25 mouse cellular contexts compared by ENCODE assay signal in the genomic region with DNA sequence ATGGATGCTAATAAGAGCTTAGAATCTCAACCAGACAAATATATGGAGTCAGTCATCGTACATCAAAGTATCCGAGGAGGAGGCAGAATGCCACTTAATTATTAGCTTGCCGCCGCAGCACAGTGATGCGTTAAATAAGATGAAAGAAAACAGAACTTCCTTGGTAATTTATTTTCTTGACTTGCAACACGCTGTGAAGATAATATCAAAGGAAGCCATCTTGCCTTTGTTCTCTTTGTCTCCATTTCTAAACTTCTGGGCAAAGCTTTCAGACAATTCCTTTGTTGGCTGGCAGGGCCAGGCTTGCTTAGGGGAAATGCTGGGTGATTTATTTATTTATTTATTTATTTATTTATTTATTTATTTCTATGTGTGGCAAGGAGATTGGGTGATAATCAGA. TPM values are rescaled to one million over a fixed set of nuclear protein-coding genes. Genes with fewer than 3 reads are reported as not detected.
DNase-seq lines count a peak whose midpoint lies in the region; ATAC-seq and TF ChIP-seq lines count a peak whose summit lies in the region.
"Had no signal": no experiment of that assay in that cellular context is flagged by ENCODE, and none has a peak within 500 bp of the region (broad histone marks: within the 10 kb centered on the region; RNA-seq: fewer than 3 reads in every experiment).

No protein-coding gene starts in this region.

- 22% methylated on average over 6 of the region's 6 CpGs for WGBS in hindbrain, embryonic 14.5 days
- 33% methylated on average over 6 of the region's 6 CpGs for WGBS in hindbrain, embryonic 12.5 days
- 23% methylated on average over 6 of the region's 6 CpGs for WGBS in midbrain, postnatal 0 days
- WGBS in midbrain, embryonic 11.5 days = 49% methylated on average over 6 of the region's 6 CpGs
- 19% methylated on average over 6 of the region's 6 CpGs for WGBS in forebrain, postnatal 0 days

- H3K27me3 ChIP-seq in hindbrain, embryonic 14.5 days (ENCODE audit: control insufficient read depth, insufficient read depth, low read length) = no peaks in the 10 kb centered on the region
- H3K27me3 ChIP-seq in hindbrain, embryonic 12.5 days = no peaks in the 10 kb centered on the region
- no peaks in the 10 kb centered on the region for H3K27me3 ChIP-seq in midbrain, postnatal 0 days (ENCODE audit: insufficient read depth, low read length)
- H3K27me3 ChIP-seq in midbrain, embryonic 11.5 days (ENCODE audit: control insufficient read depth, insufficient read depth, low read length) = no peaks in the 10 kb centered on the region
- no peaks in the 10 kb centered on the region for H3K27me3 ChIP-seq in forebrain, postnatal 0 days (ENCODE audit: insufficient read depth, low read length)
- H3K27me3 ChIP-seq: CH12.LX; embryonic facial prominence, embryonic 12.5 days; heart, embryonic 15.5 days; midbrain, embryonic 12.5 days had no signal

- no peak for ATAC-seq in hindbrain, embryonic 14.5 days (ENCODE audit: low FRiP score)
- ATAC-seq in hindbrain, embryonic 12.5 days (ENCODE audit: low FRiP score) = no peak
- peak; percentile 52; the same call in 1 of the 2 replicates for ATAC-seq in midbrain, postnatal 0 days (ENCODE audit: low FRiP score)
- no peak for ATAC-seq in midbrain, embryonic 11.5 days (ENCODE audit: low FRiP score)
- ATAC-seq in forebrain, postnatal 0 days = peak; percentile 36; the same call in 1 of the 2 replicates

- peak overlapping the region; percentile 62 for H3K27ac ChIP-seq in hindbrain, embryonic 14.5 days
- no peak overlapping the region for H3K27ac ChIP-seq in hindbrain, embryonic 12.5 days
- no peak overlapping the region for H3K27ac ChIP-seq in midbrain, postnatal 0 days (ENCODE audit: low read depth, low read length)
- no peak overlapping the region for H3K27ac ChIP-seq in midbrain, embryonic 11.5 days (ENCODE audit: low read depth, low read length)
- H3K27ac ChIP-seq in forebrain, postnatal 0 days (ENCODE audit: low read depth, low read length) = peak overlapping the region; percentile 40; the same call in 1 of the 2 replicates
- H3K27ac ChIP-seq: embryonic facial prominence, embryonic 12.5 days; heart, embryonic 15.5 days; kidney, postnatal 0 days; limb, embryonic 10.5 days; macrophage; midbrain, embryonic 12.5 days had no signal

- no peaks in the 10 kb centered on the region for H3K9me3 ChIP-seq in hindbrain, embryonic 14.5 days (ENCODE audit: control insufficient read depth, low read length)
- no peaks in the 10 kb centered on the region for H3K9me3 ChIP-seq in hindbrain, embryonic 12.5 days (replicated peaks)
- no peaks in the 10 kb centered on the region for H3K9me3 ChIP-seq in midbrain, postnatal 0 days (ENCODE audit: low read length)
- H3K9me3 ChIP-seq in midbrain, embryonic 11.5 days (ENCODE audit: control insufficient read depth, low read length) = no peaks in the 10 kb centered on the region
- H3K9me3 ChIP-seq in forebrain, postnatal 0 days (ENCODE audit: low read length) = no peaks in the 10 kb centered on the region
- H3K9me3 ChIP-seq: embryonic facial prominence, embryonic 12.5 days; G1E; heart, embryonic 15.5 days; limb, embryonic 10.5 days; midbrain, embryonic 12.5 days had no signal

- TF ChIP-seq CTCF in midbrain, postnatal 0 days (IDR thresholded peaks at IDR 0.05) = no peak
- no peak for TF ChIP-seq CTCF in forebrain, postnatal 0 days (IDR thresholded peaks at IDR 0.05; ENCODE audit: low read depth)

- no peak overlapping the region; the same call in 1 of the 2 replicates for H3K4me2 ChIP-seq in hindbrain, embryonic 14.5 days (replicated peaks)
- no peak overlapping the region for H3K4me2 ChIP-seq in hindbrain, embryonic 12.5 days (replicated peaks)
- no peak overlapping the region for H3K4me2 ChIP-seq in midbrain, postnatal 0 days (ENCODE audit: low read depth, low read length, poor library complexity, severe bottlenecking)
- no peak overlapping the region for H3K4me2 ChIP-seq in midbrain, embryonic 11.5 days
- H3K4me2 ChIP-seq in forebrain, postnatal 0 days (ENCODE audit: low read depth) = no peak overlapping the region
- H3K4me2 ChIP-seq: embryonic facial prominence, embryonic 12.5 days; heart, embryonic 15.5 days; midbrain, embryonic 12.5 days had no signal

- H3K9ac ChIP-seq in hindbrain, embryonic 14.5 days = no peak overlapping the region
- H3K9ac ChIP-seq in hindbrain, embryonic 12.5 days = no peak overlapping the region
- H3K9ac ChIP-seq in midbrain, postnatal 0 days (replicated peaks; ENCODE audit: low read length, poor library complexity, severe bottlenecking) = no peak overlapping the region
- no peak overlapping the region for H3K9ac ChIP-seq in midbrain, embryonic 11.5 days (ENCODE audit: low read length)
- no peak overlapping the region for H3K9ac ChIP-seq in forebrain, postnatal 0 days
- H3K9ac ChIP-seq: embryonic facial prominence, embryonic 12.5 days; heart, embryonic 15.5 days; midbrain, embryonic 12.5 days had no signal

- H3K36me3 ChIP-seq in hindbrain, embryonic 14.5 days (replicated peaks; ENCODE audit: control insufficient read depth, insufficient read depth) = no peaks in the 10 kb centered on the region
- no peaks in the 10 kb centered on the region for H3K36me3 ChIP-seq in hindbrain, embryonic 12.5 days
- H3K36me3 ChIP-seq in midbrain, postnatal 0 days (ENCODE audit: insufficient read depth, low read length) = no peaks in the 10 kb centered on the region
- no peaks in the 10 kb centered on the region for H3K36me3 ChIP-seq in midbrain, embryonic 11.5 days (ENCODE audit: control insufficient read depth, insufficient read depth, low read length)
- peaks cover 2% of the 10 kb centered on the region; the same call in 1 of the 2 replicates for H3K36me3 ChIP-seq in forebrain, postnatal 0 days (ENCODE audit: insufficient read depth)
- H3K36me3 ChIP-seq: embryonic facial prominence, embryonic 12.5 days; G1E; heart, embryonic 15.5 days; limb, embryonic 10.5 days; midbrain, embryonic 12.5 days had no signal

- no peaks in the 10 kb centered on the region for H3K4me1 ChIP-seq in hindbrain, embryonic 14.5 days (replicated peaks; ENCODE audit: control insufficient read depth, insufficient read depth, low read length)
- H3K4me1 ChIP-seq in hindbrain, embryonic 12.5 days = no peaks in the 10 kb centered on the region
- no peaks in the 10 kb centered on the region for H3K4me1 ChIP-seq in midbrain, postnatal 0 days (ENCODE audit: insufficient read depth, low read length)
- peaks cover 6% of the 10 kb centered on the region; the same call in 1 of the 2 replicates for H3K4me1 ChIP-seq in midbrain, embryonic 11.5 days (ENCODE audit: control insufficient read depth, insufficient read depth, low read length)
- H3K4me1 ChIP-seq in forebrain, postnatal 0 days (ENCODE audit: insufficient read depth) = 0 out of 2 replicates have a peak, but pooled peaks cover 2% of the 10 kb centered on the region
- H3K4me1 ChIP-seq: embryonic facial prominence, embryonic 12.5 days; heart, embryonic 15.5 days; limb, embryonic 10.5 days had no signal

- no peak for DNase-seq in hindbrain, embryonic 14.5 days (ENCODE audit: low spot score)
- DNase-seq in midbrain, postnatal 0 days (ENCODE audit: low spot score) = peak; percentile 21
- DNase-seq in midbrain, embryonic 11.5 days (ENCODE audit: low spot score, missing footprints) = no peak
- peak; percentile 47 for DNase-seq in forebrain, postnatal 0 days
- no peak for DNase-seq in adrenal gland, adult (ENCODE audit: inconsistent age in 2 of 2, low spot score in 1 of 2)
- DNase-seq in lung, postnatal 36 days = no peak
- DNase-seq: adrenal gland, adult 8-10 months; cerebellum, adult 2 months; cerebellum, postnatal 25 days; gastrocnemius, postnatal 36 days; heart, postnatal 36 days; kidney, adult 2 months; retina, postnatal 1 day; right cerebral cortex, postnatal 25 days; spleen, adult 18-20 months had no signal

- no peak overlapping the region for H3K4me3 ChIP-seq in hindbrain, embryonic 14.5 days (replicated peaks; ENCODE audit: low read length)
- H3K4me3 ChIP-seq in hindbrain, embryonic 12.5 days = no peak overlapping the region
- no peak overlapping the region for H3K4me3 ChIP-seq in midbrain, postnatal 0 days (ENCODE audit: low read depth, low read length)
- H3K4me3 ChIP-seq in midbrain, embryonic 11.5 days (ENCODE audit: low read depth, low read length) = no peak overlapping the region
- no peak overlapping the region for H3K4me3 ChIP-seq in forebrain, postnatal 0 days (ENCODE audit: low read depth, low read length)
- H3K4me3 ChIP-seq: embryonic facial prominence, embryonic 12.5 days; heart, embryonic 15.5 days; limb, embryonic 10.5 days; midbrain, embryonic 12.5 days; myocyte had no signal

RNA-seq across cellular contexts. Expression of a gene that starts 24.2 kb away (rescaled TPM):
- 5.4 and 6.4 TPM in 2 replicates for polyA plus RNA-seq in hindbrain, embryonic 14.5 days (2014; fragmentation: Nextera tagmentation; extraction: Ambion mirVana)
- polyA plus RNA-seq in hindbrain, embryonic 12.5 days (2016; fragmentation: Nextera tagmentation; extraction: Ambion mirVana) = 2.6 and 2.8 TPM in 2 replicates
- total RNA-seq in midbrain, postnatal 0 days (2014; rRNA removed) = 9.5 and 10.3 TPM in 2 replicates
- polyA plus RNA-seq in midbrain, postnatal 0 days (2015; fragmentation: Nextera tagmentation; extraction: Ambion mirVana) = 8.6 and 8.7 TPM in 2 replicates
- polyA plus RNA-seq in midbrain, embryonic 11.5 days (2014; fragmentation: Nextera tagmentation; extraction: Ambion mirVana) = 1.9 and 2.4 TPM in 2 replicates
- 11.2 and 11.3 TPM in 2 replicates for total RNA-seq in forebrain, postnatal 0 days (2014; rRNA removed)
- polyA plus RNA-seq in forebrain, postnatal 0 days (2015; fragmentation: Nextera tagmentation; extraction: Ambion mirVana) = 7.5 and 8.7 TPM in 2 replicates

RNA-seq across cellular contexts. Expression of a gene that starts 41.3 kb away (rescaled TPM):
- 533 and 643 TPM in 2 replicates for polyA plus RNA-seq in hindbrain, embryonic 14.5 days (2014; fragmentation: Nextera tagmentation; extraction: Ambion mirVana)
- polyA plus RNA-seq in hindbrain, embryonic 12.5 days (2016; fragmentation: Nextera tagmentation; extraction: Ambion mirVana) = 415 and 465 TPM in 2 replicates
- total RNA-seq in midbrain, postnatal 0 days (2014; rRNA removed) = 291 and 374 TPM in 2 replicates
- polyA plus RNA-seq in midbrain, postnatal 0 days (2015; fragmentation: Nextera tagmentation; extraction: Ambion mirVana) = 416 and 428 TPM in 2 replicates
- polyA plus RNA-seq in midbrain, embryonic 11.5 days (2014; fragmentation: Nextera tagmentation; extraction: Ambion mirVana) = 516 and 569 TPM in 2 replicates
- total RNA-seq in forebrain, postnatal 0 days (2014; rRNA removed) = 392 and 404 TPM in 2 replicates
- 334 and 452 TPM in 2 replicates for polyA plus RNA-seq in forebrain, postnatal 0 days (2015; fragmentation: Nextera tagmentation; extraction: Ambion mirVana)

RNA-seq across cellular contexts. Expression of a gene that starts 59.2 kb away (rescaled TPM):
- polyA plus RNA-seq in hindbrain, embryonic 14.5 days (2014; fragmentation: Nextera tagmentation; extraction: Ambion mirVana) = 32.7 and 34.5 TPM in 2 replicates
- 42.3 and 43.5 TPM in 2 replicates for polyA plus RNA-seq in hindbrain, embryonic 12.5 days (2016; fragmentation: Nextera tagmentation; extraction: Ambion mirVana)
- total RNA-seq in midbrain, postnatal 0 days (2014; rRNA removed) = 26.4 and 33.8 TPM in 2 replicates
- polyA plus RNA-seq in midbrain, postnatal 0 days (2015; fragmentation: Nextera tagmentation; extraction: Ambion mirVana) = 22.3 and 25.9 TPM in 2 replicates
- 44.2 and 49.4 TPM in 2 replicates for polyA plus RNA-seq in midbrain, embryonic 11.5 days (2014; fragmentation: Nextera tagmentation; extraction: Ambion mirVana)
- 46.6 and 56.7 TPM in 2 replicates for total RNA-seq in forebrain, postnatal 0 days (2014; rRNA removed)
- 23.1 and 27.7 TPM in 2 replicates for polyA plus RNA-seq in forebrain, postnatal 0 days (2015; fragmentation: Nextera tagmentation; extraction: Ambion mirVana)

Comparison
In these comparisons a context has a peak if more than half of its experiments do, and no peak if none do; other contexts are left out.
1. ATAC-seq: peak in midbrain, postnatal 0 days (single experiment) and forebrain, postnatal 0 days (single experiment); none in hindbrain, embryonic 14.5 days (single experiment), hindbrain, embryonic 12.5 days (single experiment) and midbrain, embryonic 11.5 days (single experiment).
2. DNase-seq: peak in midbrain, postnatal 0 days (single experiment) and forebrain, postnatal 0 days (single experiment); none in hindbrain, embryonic 14.5 days (single experiment), midbrain, embryonic 11.5 days (single experiment), adrenal gland, adult (0 of 2) and lung, postnatal 36 days (single experiment).
3. H3K27ac ChIP-seq: peak in hindbrain, embryonic 14.5 days (single experiment) and forebrain, postnatal 0 days (single experiment); none in hindbrain, embryonic 12.5 days (single experiment), midbrain, postnatal 0 days (single experiment) and midbrain, embryonic 11.5 days (single experiment).